Mouse (Mus musculus) liver, embryonic 15.5 days (tissue): Measurements from ENCODE around the gene Cxcr5. TPM values are rescaled to one million over a fixed set of nuclear protein-coding genes. Genes with fewer than 3 reads are reported as not detected.
A peak's percentile ranks its signal among the peaks of the same experiment; 100 is the strongest.

ENCODE experiments used
- ATAC-seq: fragments of 200-750 bp; cut with Nextera tagmentation; 2 replicates; pipeline ENCODE4 v1.8.0; 2017; ENCODE audit warnings: moderate number of reproducible peaks, mild to moderate bottlenecking, moderate library complexity; ENCODE audit not compliant: insufficient read depth
- H3K27ac ChIP-seq: fragments of 300-500 bp; sonication (generic); replicated peaks from 2 replicates; pipeline ENCODE4 v1.5.1; 2015; ENCODE audit warnings: mild to moderate bottlenecking, inconsistent platforms
- H3K27me3 ChIP-seq: fragments of 300-500 bp; sonication (generic); 2 replicates; pipeline ENCODE4 v1.6.1; 2015; ENCODE audit warnings: mild to moderate bottlenecking, inconsistent platforms
- H3K36me3 ChIP-seq: fragments of 300-500 bp; sonication (generic); replicated peaks from 2 replicates; pipeline ENCODE4 v1.6.1; 2015; ENCODE audit warnings: moderate library complexity, mild to moderate bottlenecking, inconsistent platforms
- H3K4me1 ChIP-seq: fragments of 300-500 bp; sonication (generic); replicated peaks from 2 replicates; pipeline ENCODE4 v1.6.1; 2015; ENCODE audit warnings: inconsistent platforms
- H3K4me2 ChIP-seq: fragments of 300-500 bp; sonication (generic); 2 replicates; pipeline ENCODE4 v1.6.1; 2015; ENCODE audit warnings: moderate library complexity, mild to moderate bottlenecking, inconsistent platforms
- H3K4me3 ChIP-seq: fragments of 300-500 bp; sonication (generic); replicated peaks from 2 replicates; pipeline ENCODE4 v1.5.1; 2015; ENCODE audit warnings: mild to moderate bottlenecking, inconsistent platforms
- H3K9ac ChIP-seq: fragments of 300-500 bp; sonication (generic); 2 replicates; pipeline ENCODE4 v1.6.1; 2015; ENCODE audit warnings: moderate library complexity, mild to moderate bottlenecking, inconsistent platforms
- H3K9me3 ChIP-seq: fragments of 300-500 bp; sonication (generic); replicated peaks from 2 replicates; pipeline ENCODE4 v1.6.1; 2016; ENCODE audit warnings: inconsistent platforms
- WGBS: fragments of 180-500 bp; shearing (Covaris S2); methylation state at CpG from one replicate; pipeline ENCODE4 v1.1.7; 2015; ENCODE audit warnings: mixed read lengths; ENCODE audit not compliant: insufficient replicate concordance; 5-methylcytosine and 5-hydroxymethylcytosine counted together
- polyA plus RNA-seq: library from polyadenylated mRNA; unstranded; fragments of >200 nt; fragmentation: Nextera tagmentation; extraction: Ambion mirVana; gene quantifications from 2 replicates; pipeline ENCODE4 v1.2.1, GENCODE M21; 2015

Gene Cxcr5
- polyA plus RNA-seq, 1 experiment from 2014 or later, result not detected

DNA sequence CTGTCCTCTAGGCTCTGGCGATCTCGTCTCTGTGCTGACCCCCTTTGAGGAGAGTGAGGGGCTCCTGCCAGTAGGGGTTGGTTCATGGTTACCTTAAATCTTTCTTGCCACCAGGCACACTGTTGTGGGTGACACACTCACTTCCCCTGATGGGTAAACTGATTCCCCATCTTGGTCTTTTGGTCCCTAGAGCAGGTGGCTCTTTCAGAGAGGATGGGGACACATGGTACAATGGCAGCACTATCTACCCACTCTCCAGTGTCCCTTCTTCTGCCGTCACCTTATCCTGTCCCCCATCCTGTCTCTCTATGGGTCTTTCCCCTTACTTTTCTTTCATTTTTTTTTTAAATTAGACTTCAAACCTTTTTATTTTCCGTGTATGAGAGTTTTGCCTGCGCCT is 45.8 kb downstream of the Cxcr5 start:
- Histone ChIP-seq H3K9ac (no peak overlapping the region), H3K27ac (peak overlapping the region; percentile 7; the same call in 1 of the 2 replicates), H3K4me3 (no peak overlapping the region), H3K9me3 (no peaks in the 10 kb centered on the region), H3K4me1 (peaks cover 37% of the 10 kb centered on the region), H3K27me3 (no peaks in the 10 kb centered on the region), H3K36me3 (no peaks in the 10 kb centered on the region), H3K4me2 (peak overlapping the region; percentile 62; the same call in 1 of the 2 replicates)
- ATAC-seq, result no peak
- 70% methylated on average over 5 of the region's 5 CpGs for WGBS

DNA sequence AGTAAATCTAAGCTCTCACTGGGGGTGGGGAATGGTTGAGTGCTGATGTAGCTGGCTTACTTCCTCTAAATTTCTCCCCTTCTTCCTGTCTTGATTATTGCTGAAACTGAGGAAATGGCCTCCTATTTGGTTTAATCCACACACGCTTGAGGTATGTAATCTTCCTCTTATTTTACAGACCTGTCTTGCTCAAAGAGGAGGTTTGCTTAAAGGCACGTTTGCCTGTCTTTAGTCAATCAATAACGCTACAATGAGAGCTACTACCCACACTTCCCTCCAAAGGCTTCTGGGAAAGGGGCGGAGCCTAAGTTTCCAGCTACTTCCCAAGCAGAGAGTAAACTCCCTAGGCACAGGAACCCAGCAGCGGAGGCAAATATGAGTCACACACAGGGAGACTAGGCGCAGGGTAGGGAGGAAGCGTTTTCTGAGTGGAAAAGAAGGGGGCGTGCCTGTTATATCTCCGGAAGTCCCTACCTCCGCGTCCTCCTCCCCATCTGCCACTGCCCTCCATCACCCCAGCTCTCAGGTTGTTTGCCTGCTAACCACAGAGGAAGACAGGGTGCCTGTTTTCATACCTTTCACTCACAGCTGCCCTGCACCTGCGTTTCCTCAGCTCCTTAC is 46.4 kb downstream of the Cxcr5 start:
- H3K9ac ChIP-seq, result peak overlapping the region; percentile 15; the same call in 1 of the 2 replicates

DNA sequence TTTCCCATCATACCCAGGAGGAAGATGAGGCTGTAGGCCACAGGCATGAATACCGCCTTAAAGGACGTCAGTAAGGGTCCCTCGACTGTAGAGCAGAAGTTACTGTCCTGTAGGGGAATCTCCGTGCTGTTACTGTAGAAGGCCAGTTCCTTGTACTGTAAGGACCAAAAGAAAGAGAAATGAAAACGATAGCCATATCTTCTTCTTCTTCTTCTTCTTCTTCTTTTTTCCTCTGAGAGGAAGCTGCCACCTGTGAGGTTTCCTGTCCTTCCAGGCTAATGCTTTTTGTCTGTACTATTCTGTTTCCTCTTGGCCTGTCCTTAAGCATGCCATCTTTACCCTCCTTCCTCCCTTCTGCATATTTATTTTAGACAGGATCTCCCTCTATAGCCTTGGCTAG is 47.5 kb downstream of the Cxcr5 start:
- Histone ChIP-seq H3K4me3 (no peak overlapping the region), H3K9ac (no peak overlapping the region), H3K4me2 (no peak overlapping the region), H3K27me3 (no peaks in the 10 kb centered on the region; the same call in 1 of the 2 replicates), H3K36me3 (no peaks in the 10 kb centered on the region), H3K27ac (no peak overlapping the region), H3K4me1 (peaks cover 54% of the 10 kb centered on the region), H3K9me3 (no peaks in the 10 kb centered on the region)
- 51% methylated on average over 5 of the region's 5 CpGs for WGBS
- ATAC-seq, result no peak

More for the DNA sequence above, 46.4 kb downstream of the Cxcr5 start:
- Histone ChIP-seq H3K4me3 (peak overlapping the region; percentile 37), H3K9me3 (no peaks in the 10 kb centered on the region), H3K4me1 (peaks cover 43% of the 10 kb centered on the region), H3K27me3 (no peaks in the 10 kb centered on the region; the same call in 1 of the 2 replicates), H3K36me3 (no peaks in the 10 kb centered on the region), H3K4me2 (peak overlapping the region; percentile 62), H3K27ac (peak overlapping the region; percentile 7)
- peak; percentile 52; the same call in 1 of the 2 replicates for ATAC-seq
- WGBS, result 19% methylated on average over 12 of the region's 12 CpGs

DNA sequence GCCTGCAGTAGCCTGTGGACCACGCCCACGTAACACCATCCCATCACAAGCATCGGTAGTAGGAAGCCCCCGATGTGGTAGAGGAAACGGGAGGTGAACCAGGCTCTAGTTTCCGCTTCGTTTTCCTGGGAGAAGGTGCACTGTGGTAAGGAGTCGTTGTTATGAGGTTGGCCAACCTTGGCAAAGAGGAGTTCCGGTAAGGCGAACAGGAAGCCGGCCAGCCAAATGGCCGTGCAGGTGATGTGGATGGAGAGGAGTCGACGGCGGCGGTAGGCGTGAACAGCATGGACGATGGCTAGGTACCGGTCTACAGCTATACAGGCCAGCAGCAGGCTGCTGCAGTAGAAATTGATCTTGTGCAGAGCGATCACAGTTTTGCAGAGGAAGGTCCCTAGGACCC is 48.1 kb downstream of the Cxcr5 start:
- no peak for ATAC-seq
- no peak overlapping the region for H3K4me3 ChIP-seq
- no peaks in the 10 kb centered on the region; the same call in 1 of the 2 replicates for H3K27me3 ChIP-seq
- no peak overlapping the region for H3K9ac ChIP-seq
- no peaks in the 10 kb centered on the region for H3K9me3 ChIP-seq
- H3K36me3 ChIP-seq, result no peaks in the 10 kb centered on the region
- 78% methylated on average over 20 of the region's 20 CpGs for WGBS
- peaks cover 58% of the 10 kb centered on the region for H3K4me1 ChIP-seq
- H3K27ac ChIP-seq, result no peak overlapping the region
- H3K4me2 ChIP-seq, result no peak overlapping the region

DNA sequence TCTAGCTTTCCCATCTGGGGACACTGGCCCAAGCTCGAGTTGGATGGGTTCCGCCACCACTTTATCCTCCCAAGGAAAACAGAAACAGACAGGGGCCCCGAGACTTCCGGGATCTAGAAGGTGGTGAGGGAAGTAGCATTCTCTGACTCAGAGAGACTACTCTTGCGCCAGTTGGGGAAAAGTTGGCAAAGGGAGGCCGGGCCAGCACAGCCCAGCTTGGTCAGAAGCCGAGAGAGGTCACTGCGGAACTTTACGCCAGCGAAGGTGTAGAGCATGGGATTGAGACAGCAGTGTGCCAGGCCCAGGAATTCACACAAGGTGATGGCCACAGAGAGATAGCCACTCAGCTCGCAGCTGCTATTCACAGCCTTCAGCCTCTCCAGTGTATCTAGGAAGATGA is 48.6 kb downstream of the Cxcr5 start:
- Histone ChIP-seq H3K36me3 (no peaks in the 10 kb centered on the region), H3K9me3 (no peaks in the 10 kb centered on the region), H3K9ac (no peak overlapping the region), H3K27me3 (no peaks in the 10 kb centered on the region; the same call in 1 of the 2 replicates), H3K4me2 (no peak overlapping the region), H3K4me1 (peaks cover 58% of the 10 kb centered on the region), H3K27ac (no peak overlapping the region), H3K4me3 (no peak overlapping the region)
- ATAC-seq, result no peak
- WGBS, result 69% methylated on average over 11 of the region's 11 CpGs

DNA sequence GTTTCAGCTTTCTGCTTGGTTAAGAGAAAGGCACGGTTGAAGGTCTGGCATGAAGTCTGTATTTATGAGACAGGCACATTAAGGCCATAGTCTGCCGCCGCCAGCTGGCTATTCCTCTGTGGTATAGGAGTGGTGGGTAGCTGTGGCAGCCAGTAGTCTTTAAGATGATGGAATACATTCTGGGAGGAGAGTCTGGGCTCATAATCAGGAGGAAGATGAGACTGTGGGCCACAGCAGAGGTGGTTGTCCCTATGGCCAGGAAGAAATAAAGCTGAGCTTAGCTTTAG is 49.0 kb downstream of the Cxcr5 start:
- WGBS, result 73% methylated on average over 3 of the region's 3 CpGs
- H3K4me1 ChIP-seq, result peaks cover 58% of the 10 kb centered on the region
- no peak overlapping the region for H3K4me3 ChIP-seq

DNA sequence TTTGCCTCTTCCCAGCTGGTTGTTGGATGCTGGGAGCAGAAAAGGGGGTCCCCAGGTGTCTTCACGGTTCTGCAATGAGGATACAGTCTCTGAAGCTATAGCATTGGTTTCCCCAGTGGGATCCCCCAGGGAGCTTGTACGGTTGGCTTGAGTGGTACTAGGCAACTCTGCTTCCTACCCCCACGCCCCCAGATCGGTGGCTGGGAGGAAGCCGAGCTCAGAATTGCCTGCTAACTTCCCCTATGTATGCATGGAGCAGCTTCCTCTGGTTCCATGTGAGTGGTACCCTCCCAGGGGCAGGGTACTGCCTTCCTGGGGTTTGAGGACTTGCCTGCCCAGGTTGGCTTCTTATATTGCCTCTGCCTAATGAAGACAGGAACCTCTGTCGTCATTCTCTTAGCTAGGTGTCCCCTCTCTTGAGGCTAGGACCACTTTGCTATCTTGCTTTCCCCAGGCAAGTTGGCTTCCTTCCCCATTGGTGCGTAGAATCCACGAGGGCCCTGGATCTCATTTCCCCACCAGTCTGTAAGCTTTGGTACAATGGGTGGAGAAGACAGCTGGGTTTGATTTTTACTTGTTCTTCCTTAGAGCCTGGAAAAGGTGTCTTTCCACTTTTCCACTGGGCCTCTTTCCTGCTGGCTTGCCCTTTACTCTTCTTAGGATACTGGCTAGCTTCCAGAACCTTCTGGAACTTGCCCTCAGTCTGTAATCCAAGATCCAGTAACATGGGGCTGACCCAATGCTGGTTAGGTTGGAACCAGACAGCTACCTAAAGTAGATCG is 49.6 kb downstream of the Cxcr5 start:
- H3K27ac ChIP-seq, result peak overlapping the region; percentile 19; the same call in 1 of the 2 replicates
- no peak overlapping the region for H3K9ac ChIP-seq
- peaks cover 58% of the 10 kb centered on the region for H3K4me1 ChIP-seq
- 32% methylated on average over 9 of the region's 9 CpGs for WGBS
- H3K27me3 ChIP-seq, result no peaks in the 10 kb centered on the region; the same call in 1 of the 2 replicates
- no peak for ATAC-seq
- H3K9me3 ChIP-seq, result no peaks in the 10 kb centered on the region
- H3K36me3 ChIP-seq, result no peaks in the 10 kb centered on the region
- no peak overlapping the region for H3K4me3 ChIP-seq
- no peak overlapping the region for H3K4me2 ChIP-seq

More for the DNA sequence above, 49.0 kb downstream of the Cxcr5 start:
- H3K36me3 ChIP-seq, result no peaks in the 10 kb centered on the region
- H3K27me3 ChIP-seq, result no peaks in the 10 kb centered on the region; the same call in 1 of the 2 replicates
- H3K27ac ChIP-seq, result 0 out of 2 replicates have a peak overlapping the region, but pooled peaks have one; percentile 11
- no peak for ATAC-seq
- no peaks in the 10 kb centered on the region for H3K9me3 ChIP-seq
- no peak overlapping the region for H3K9ac ChIP-seq
- H3K4me2 ChIP-seq, result no peak overlapping the region

DNA sequence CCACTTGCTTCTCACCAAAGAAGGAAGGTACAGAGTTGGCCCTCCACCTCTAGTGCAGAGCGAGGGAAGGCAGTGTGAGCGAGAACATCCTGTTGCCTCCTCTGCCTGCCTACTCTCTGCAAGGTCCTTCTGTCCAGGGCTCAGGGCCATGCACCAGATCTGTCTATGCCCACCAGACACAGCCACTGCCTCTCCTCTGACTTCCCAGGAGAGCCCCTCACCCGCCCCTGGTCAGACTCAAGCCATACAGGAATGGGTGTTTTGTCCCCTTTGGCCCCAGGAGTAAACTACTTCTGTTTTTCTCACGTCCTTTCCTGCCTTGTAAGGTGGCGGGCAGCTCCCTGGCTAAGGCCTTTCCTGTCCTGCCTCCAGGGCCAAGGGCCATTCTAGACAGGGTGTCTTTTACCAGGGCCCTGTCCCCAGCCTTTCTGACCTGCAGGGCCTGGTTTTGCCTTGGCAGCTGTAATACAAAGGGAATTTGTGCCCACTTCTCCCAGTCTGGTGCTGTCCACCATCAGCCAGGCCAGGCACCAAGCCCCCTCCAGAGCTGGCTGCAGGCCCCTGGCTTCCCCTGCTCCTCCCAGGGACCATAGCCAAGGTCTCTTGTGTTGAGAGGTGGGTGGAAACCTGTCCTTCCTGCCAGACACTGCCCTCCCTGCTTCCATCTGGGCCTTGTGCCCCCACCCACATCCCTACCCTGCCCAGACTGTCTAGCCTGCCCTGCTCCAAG is 50.6 kb downstream of the Cxcr5 start:
- Histone ChIP-seq H3K27ac (0 out of 2 replicates have a peak overlapping the region, but pooled peaks have one; percentile 33), H3K36me3 (0 out of 2 replicates have a peak, but pooled peaks cover 7% of the 10 kb centered on the region), H3K9ac (no peak overlapping the region), H3K4me3 (no peak overlapping the region), H3K4me1 (peaks cover 59% of the 10 kb centered on the region), H3K27me3 (no peaks in the 10 kb centered on the region; the same call in 1 of the 2 replicates), H3K4me2 (no peak overlapping the region), H3K9me3 (no peaks in the 10 kb centered on the region)
- no peak for ATAC-seq
- 61% methylated on average over 5 of the region's 5 CpGs for WGBS

DNA sequence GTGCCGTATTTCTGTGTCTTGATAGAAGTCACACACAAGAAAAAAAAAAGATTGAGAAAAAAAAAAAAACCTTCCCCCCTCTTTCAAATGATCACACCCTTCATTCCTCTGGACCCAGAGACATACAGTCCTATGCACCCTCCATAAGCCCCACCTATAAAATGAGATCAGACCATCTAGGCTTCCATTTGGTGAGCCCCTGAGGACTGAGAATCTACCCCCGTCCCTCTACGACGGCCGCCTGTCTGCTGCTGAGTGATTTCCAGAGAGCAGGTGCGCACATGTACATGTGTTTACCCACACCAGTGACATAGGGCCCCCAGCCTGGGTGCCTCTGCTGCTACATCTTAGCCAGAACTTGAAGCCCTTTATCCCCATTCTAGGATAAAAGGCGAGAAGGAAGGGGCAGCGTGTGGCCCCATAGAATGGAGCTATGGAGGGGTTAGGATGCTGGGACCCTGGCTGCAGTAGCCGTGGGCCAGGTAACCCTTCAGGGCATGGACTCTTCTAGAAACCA is 51.3 kb downstream of the Cxcr5 start:
- Histone ChIP-seq H3K36me3 (peaks cover 13% of the 10 kb centered on the region; the same call in 1 of the 2 replicates), H3K27ac (0 out of 2 replicates have a peak overlapping the region, but pooled peaks have one; percentile 33)
- 36% methylated on average over 9 of the region's 9 CpGs for WGBS

DNA sequence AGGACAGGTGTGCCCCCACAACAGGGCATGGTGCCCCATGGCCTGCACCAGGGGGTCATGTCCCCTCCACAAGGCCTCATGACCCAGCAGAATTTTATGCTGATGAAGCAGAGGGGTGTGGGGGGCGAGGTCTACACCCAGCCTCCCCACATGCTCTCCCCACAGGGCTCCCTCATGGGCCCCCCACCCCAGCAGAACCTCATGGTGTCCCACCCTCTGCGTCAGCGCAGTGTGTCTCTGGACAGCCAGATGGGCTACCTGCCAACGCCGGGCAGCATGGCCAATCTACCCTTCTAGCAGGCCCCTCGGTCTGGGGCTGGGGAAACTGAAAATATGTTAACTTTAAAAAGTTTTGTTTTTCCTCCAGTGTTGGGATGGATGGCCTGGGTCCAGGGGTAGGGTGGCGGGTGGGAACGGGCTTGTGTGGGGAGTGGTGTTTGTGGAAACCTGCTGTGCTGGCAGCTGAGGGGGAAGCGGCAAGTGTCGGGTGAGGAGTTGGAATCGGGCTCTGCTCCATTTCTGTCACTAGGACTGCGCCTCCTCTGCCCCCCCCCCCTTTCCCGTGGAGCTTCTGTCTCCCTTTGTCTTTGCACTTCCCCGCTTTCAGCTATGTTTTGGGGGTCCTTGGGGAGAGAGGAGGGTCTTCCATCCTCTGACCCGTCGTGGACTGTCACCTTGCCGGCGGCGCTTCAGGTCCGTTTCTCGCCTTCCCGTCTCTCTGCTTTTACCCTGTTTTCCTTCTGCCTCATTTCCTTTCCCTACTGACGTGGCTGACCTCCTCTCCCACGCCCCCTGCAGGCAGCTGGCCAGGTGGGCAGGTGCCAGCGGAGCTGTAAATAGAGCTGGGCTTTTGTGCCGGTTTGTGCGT is 52.0 kb downstream of the Cxcr5 start:
- Histone ChIP-seq H3K4me3 (peak overlapping the region; percentile 52), H3K4me2 (peak overlapping the region; percentile 72), H3K9me3 (no peaks in the 10 kb centered on the region), H3K36me3 (peaks cover 13% of the 10 kb centered on the region; the same call in 1 of the 2 replicates), H3K9ac (peak overlapping the region; percentile 40; the same call in 1 of the 2 replicates), H3K4me1 (peaks cover 53% of the 10 kb centered on the region), H3K27me3 (no peaks in the 10 kb centered on the region; the same call in 1 of the 2 replicates), H3K27ac (no peak overlapping the region)
- no peak for ATAC-seq
- 11% methylated on average over 26 of the region's 27 CpGs for WGBS

More for the DNA sequence above, 51.3 kb downstream of the Cxcr5 start:
- H3K4me3 ChIP-seq, result peak overlapping the region; percentile 52; the same call in 1 of the 2 replicates
- H3K4me1 ChIP-seq, result peaks cover 60% of the 10 kb centered on the region
- no peaks in the 10 kb centered on the region for H3K9me3 ChIP-seq
- H3K9ac ChIP-seq, result no peak overlapping the region
- no peaks in the 10 kb centered on the region; the same call in 1 of the 2 replicates for H3K27me3 ChIP-seq
- H3K4me2 ChIP-seq, result peak overlapping the region; percentile 72
- ATAC-seq, result no peak
